In genomic region chr7:144489067-144489774, GRCm38 (mm10) we compare ENCODE assay signal across 10 mouse cellular contexts. TPM values are rescaled to one million over a fixed set of nuclear protein-coding genes. Genes with fewer than 3 reads are reported as not detected.
DNase-seq lines count a peak whose midpoint lies in the region; ATAC-seq lines count a peak whose summit lies in the region.
"Had no signal": no experiment of that assay in that cellular context is flagged by ENCODE, and none has a peak within 500 bp of the region (broad histone marks: within the 10 kb centered on the region; RNA-seq: fewer than 3 reads in every experiment).

No protein-coding gene starts in this region.

- WGBS in kidney, embryonic 16.5 days = 78% methylated on average over 6 of the region's 6 CpGs
- WGBS in forebrain, embryonic 10.5 days = 94% methylated on average over 6 of the region's 6 CpGs

- DNase-seq in kidney, postnatal 10 days = no peak
- DNase-seq in heart, adult 18-20 months = peak; percentile 55 to 65
- DNase-seq in forebrain, embryonic 10.5 days (ENCODE audit: extremely low spot score, low spot score) = no peak
- no peak for DNase-seq in right cerebral cortex, adult 2 months (ENCODE audit: low spot score in 2 of 2)
- DNase-seq in left cerebral cortex, postnatal 36 days (ENCODE audit: low spot score in 2 of 2) = no peak
- DNase-seq: kidney, adult 11 months; left cerebral cortex, postnatal 4 days had no signal

- intact Hi-C loops in left cerebral cortex, postnatal 36 days (cut with DNase I) = no loop called here

- H3K9me3 ChIP-seq in kidney, embryonic 16.5 days (ENCODE audit: low read length) = no peaks in the 10 kb centered on the region
- no peaks in the 10 kb centered on the region for H3K9me3 ChIP-seq in forebrain, embryonic 10.5 days

- H3K27ac ChIP-seq in kidney, embryonic 16.5 days (ENCODE audit: low read length) = peak overlapping the region; percentile 43; the same call in 1 of the 2 replicates
- no peak overlapping the region for H3K27ac ChIP-seq in forebrain, embryonic 10.5 days

- H3K4me1 ChIP-seq in kidney, embryonic 16.5 days (ENCODE audit: insufficient read depth, low read length) = no peaks in the 10 kb centered on the region
- H3K4me1 ChIP-seq in forebrain, embryonic 10.5 days = no peaks in the 10 kb centered on the region

- ATAC-seq in kidney, embryonic 16.5 days (ENCODE audit: low FRiP score, low TSS enrichment) = no peak
- ATAC-seq in hematopoietic stem cell, adult 5-6 weeks (replicated peaks in 1 of 2; ENCODE audit: insufficient read depth in 1 of 2, low FRiP score in 2 of 2, low TSS enrichment in 1 of 2, low read depth in 1 of 2, poor library complexity in 2 of 2, severe bottlenecking in 2 of 2) = peak; percentile 13 to 34
- ATAC-seq in megakaryocyte progenitor cell, adult 5-6 weeks (replicated peaks; ENCODE audit: poor library complexity) = peak; percentile 46

- no peak overlapping the region for H3K4me3 ChIP-seq in kidney, embryonic 16.5 days (ENCODE audit: low read length)
- no peak overlapping the region for H3K4me3 ChIP-seq in forebrain, embryonic 10.5 days

- peaks cover 63% of the 10 kb centered on the region for H3K36me3 ChIP-seq in kidney, embryonic 16.5 days (ENCODE audit: insufficient read depth, low read length)
- H3K36me3 ChIP-seq in forebrain, embryonic 10.5 days (replicated peaks) = peaks cover 96% of the 10 kb centered on the region

- no peak overlapping the region for H3K4me2 ChIP-seq in kidney, embryonic 16.5 days (replicated peaks; ENCODE audit: low read depth, low read length)

- no peaks in the 10 kb centered on the region for H3K27me3 ChIP-seq in kidney, embryonic 16.5 days (ENCODE audit: insufficient read depth, low read length)
- no peaks in the 10 kb centered on the region for H3K27me3 ChIP-seq in forebrain, embryonic 10.5 days (ENCODE audit: poor library complexity, severe bottlenecking)

- no peak overlapping the region for H3K9ac ChIP-seq in kidney, embryonic 16.5 days (replicated peaks; ENCODE audit: low read length)

RNA-seq across cellular contexts. Expression of gene Cttn, which starts 18.4 kb away (rescaled TPM):
- polyA plus RNA-seq in kidney, embryonic 16.5 days (2015; fragmentation: Nextera tagmentation; extraction: Ambion mirVana) = 199 and 200 TPM in 2 replicates
- 10 to 100 TPM; 31.3 to 33.3 TPM for total RNA-seq in heart, adult 18-20 months (2021)
- total RNA-seq in hematopoietic stem cell, adult 5-6 weeks (2017) = 33.5 and 65.6 TPM in 2 replicates
- total RNA-seq in megakaryocyte progenitor cell, adult 5-6 weeks (2015) = 0.73 and 3.1 TPM in 2 replicates
- 7.9 and 13.0 TPM in 2 replicates for total RNA-seq in megakaryocyte progenitor cell, adult 5-6 weeks (2017)
- polyA plus RNA-seq in forebrain, embryonic 10.5 days (2016; fragmentation: Nextera tagmentation; extraction: Ambion mirVana) = 192 and 204 TPM in 2 replicates
- 100 to 1,000 TPM; 111 to 112 TPM for total RNA-seq in left cerebral cortex, postnatal 36 days (2021)

Comparison
In these comparisons a context has a peak if more than half of its experiments do, and no peak if none do; other contexts are left out.
1. DNase-seq: peak in heart, adult 18-20 months (2 of 2); none in kidney, postnatal 10 days (single experiment), forebrain, embryonic 10.5 days (single experiment), right cerebral cortex, adult 2 months (0 of 2) and left cerebral cortex, postnatal 36 days (0 of 2).